Mouse (Mus musculus) T-helper 2 cell (primary cell): ENCODE measurements around the gene Gm45140.

ENCODE experiments used
- in situ Hi-C: fragments of 300-600 bp; cut with MboI, MseI; formaldehyde crosslinking; loops from one replicate; pipeline ENCODE4 v1.15.1; 2025; ENCODE audit warnings: high pct_unique_total_duplicates

The Gm45140 gene

DNA sequence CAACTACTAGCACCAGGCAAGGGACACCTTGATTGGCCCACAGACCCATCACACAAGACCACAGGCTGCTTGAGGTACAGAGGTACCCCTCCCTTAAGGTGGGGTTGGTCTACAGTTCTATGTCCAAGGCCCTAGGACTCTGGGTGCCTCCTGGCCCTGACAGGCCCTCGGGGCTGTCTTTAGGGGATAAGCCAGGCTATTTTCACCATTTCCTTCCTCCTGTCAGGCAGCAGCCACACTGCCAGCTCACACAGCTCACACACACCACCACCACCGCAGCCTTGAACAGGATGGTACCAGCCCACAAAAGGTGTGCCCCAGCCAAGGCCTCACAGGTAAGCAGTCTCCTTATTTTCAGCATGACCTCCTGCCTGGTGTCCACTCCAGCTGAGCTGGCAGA lies 57.8 kb downstream of the Gm45140 start, which contains the start of gene Gp9:
Gene Gp9 (plus strand): TSS at position 231 of the 400 bp plus-strand sequence.
- in situ Hi-C loops: no loop called here

- in situ Hi-C loops: no loop called here
Observed at GRCm38 (mm10) chr6:87776663-87777062, 58.9 kb downstream of the Gm45140 start.

- in situ Hi-C loops: no loop called here
Observed at GRCm38 (mm10) chr6:87775588-87776245, 59.9 kb downstream of the Gm45140 start.

- in situ Hi-C loops: no loop called here
Observed at GRCm38 (mm10) chr6:87774909-87775308, 60.7 kb downstream of the Gm45140 start.

- in situ Hi-C loops: no loop called here
Observed at GRCm38 (mm10) chr6:87774466-87774865, 61.1 kb downstream of the Gm45140 start.

GRCm38 (mm10) chr6:87770626-87771025 lies 65.0 kb downstream of the Gm45140 start:
- in situ Hi-C loops: no loop called here

- in situ Hi-C loops: loop anchor here (5.0 kb wide), 1 partner anchor 43 kb away; no protein-coding TSS in a partner anchor
Observed at GRCm38 (mm10) chr6:87764296-87764695, 71.3 kb downstream of the Gm45140 start.

GRCm38 (mm10) chr6:87763376-87764280 lies 72.0 kb downstream of the Gm45140 start:
- in situ Hi-C loops: loop anchor here (5.0 kb wide), 1 partner anchor 44 kb away; no protein-coding TSS in a partner anchor

DNA sequence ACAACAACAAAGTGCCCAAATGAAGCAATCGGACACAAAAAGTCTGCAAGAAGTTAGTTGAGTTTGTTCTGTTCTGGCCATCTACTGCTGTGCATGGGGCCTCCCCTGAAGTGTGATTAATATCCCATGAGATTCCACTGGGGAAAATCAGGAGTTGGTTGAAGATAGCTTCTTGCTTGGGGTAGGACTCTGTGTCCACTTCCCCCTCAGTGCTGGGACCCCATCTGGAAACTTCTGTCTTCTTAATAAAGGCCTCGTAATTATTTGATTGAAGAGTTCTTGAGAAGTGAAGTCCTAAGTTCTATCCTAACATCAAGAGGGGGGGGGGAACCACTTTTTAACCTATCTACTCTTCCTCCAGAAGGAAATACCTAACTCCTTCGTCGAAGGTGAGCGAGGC lies 73.4 kb downstream of the Gm45140 start:
- in situ Hi-C loops: loop anchor here (5.0 kb wide), 1 partner anchor 45 kb away; no protein-coding TSS in a partner anchor

DNA sequence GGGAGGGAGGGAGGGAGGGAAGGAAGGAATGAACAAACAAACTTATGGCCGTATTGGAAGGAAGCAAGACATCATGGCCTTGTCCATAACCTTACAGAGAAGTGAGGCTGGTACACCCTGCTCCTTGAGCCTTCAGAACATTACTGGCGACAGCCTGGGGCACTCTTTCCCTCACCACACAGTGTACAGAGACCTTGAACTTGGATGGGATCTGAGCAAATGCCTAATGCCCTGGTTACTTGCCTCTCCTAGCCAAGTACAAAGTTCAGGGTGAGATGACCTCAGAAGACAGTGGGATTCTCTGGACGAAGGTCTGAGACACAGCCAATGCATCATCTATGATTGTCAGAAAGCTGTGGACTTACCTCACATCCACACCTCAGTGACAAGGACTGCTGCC lies 75.7 kb downstream of the Gm45140 start:
- in situ Hi-C loops: loop anchor here (5.0 kb wide), 1 partner anchor 47 kb away; no protein-coding TSS in a partner anchor

DNA sequence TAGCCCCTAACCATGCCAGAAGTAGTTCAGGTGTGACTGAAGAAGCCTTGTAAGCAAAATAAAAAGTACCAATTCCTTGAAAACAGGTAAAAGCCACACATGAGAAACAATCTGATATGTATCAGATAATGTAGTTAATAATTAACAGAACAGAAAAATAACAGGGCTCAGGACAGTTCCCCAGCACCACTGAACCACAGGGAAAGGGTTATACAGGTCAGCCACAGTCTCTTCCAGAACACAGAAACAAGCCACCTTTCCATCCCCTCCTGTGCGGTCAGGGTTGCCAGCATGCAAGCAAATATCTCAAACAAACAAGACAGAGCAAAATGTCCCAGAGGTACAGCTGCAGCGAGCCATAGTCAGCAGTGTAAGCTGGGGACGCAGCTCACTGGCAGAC lies 76.2 kb downstream of the Gm45140 start:
- in situ Hi-C loops: no loop called here

DNA sequence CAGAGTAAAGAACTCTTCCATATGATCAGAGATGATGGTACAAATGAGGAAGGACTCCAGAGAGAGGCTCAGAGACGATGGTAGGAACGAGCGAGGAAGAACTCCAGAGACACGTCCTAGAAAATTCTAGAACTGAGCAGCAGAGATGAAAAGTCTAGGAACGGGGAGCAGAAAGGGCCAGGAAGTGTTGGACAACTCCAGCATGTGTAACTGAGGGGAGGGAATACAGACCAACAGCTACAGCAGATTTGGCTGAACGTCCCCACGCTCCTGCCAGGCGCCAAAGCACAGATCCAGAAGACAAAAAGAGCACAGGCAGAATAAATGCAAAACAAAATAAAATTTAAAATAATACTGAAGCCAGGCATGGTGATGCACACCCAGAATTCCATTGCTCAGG lies 78.7 kb downstream of the Gm45140 start:
- in situ Hi-C loops: no loop called here

DNA sequence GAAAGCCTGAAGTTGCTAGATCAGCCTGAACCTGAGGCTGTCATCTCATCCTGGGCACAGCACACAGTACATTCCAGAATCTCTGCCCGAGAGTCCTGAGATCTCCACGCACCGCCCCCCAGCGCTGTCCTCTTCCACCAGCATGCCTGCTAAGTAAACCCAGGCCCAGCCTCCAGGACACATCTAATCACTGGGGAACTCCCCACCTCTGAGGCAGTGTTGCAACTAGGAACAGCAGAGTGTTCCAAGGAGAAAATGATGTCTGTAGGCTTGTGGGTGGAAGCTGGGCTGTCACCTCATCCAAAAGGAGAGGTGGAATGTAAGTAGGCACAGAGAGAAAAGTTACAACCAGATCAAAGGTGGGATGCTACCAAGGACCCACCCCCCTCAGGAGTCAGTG lies 80.4 kb downstream of the Gm45140 start:
- in situ Hi-C loops: no loop called here

DNA sequence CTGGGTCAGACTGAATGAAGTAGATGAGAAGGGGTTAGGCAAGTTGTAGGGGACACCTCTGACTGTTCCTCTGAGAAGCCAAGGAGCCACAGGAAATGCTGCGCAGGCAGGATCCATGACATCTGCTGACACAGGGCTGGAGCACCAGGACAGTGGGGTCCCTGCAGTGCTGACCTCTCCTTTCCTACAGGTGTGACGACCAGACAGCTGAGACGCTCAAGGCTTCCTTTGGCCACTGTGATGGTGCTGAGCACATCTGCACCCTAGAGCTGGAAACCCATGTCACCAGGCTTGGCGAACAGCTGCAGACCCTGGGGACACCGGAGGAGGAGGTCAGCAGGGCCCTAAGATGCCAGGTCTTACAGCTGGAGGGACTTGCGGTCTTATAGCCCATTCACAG lies 84.0 kb downstream of the Gm45140 start:
- in situ Hi-C loops: no loop called here

DNA sequence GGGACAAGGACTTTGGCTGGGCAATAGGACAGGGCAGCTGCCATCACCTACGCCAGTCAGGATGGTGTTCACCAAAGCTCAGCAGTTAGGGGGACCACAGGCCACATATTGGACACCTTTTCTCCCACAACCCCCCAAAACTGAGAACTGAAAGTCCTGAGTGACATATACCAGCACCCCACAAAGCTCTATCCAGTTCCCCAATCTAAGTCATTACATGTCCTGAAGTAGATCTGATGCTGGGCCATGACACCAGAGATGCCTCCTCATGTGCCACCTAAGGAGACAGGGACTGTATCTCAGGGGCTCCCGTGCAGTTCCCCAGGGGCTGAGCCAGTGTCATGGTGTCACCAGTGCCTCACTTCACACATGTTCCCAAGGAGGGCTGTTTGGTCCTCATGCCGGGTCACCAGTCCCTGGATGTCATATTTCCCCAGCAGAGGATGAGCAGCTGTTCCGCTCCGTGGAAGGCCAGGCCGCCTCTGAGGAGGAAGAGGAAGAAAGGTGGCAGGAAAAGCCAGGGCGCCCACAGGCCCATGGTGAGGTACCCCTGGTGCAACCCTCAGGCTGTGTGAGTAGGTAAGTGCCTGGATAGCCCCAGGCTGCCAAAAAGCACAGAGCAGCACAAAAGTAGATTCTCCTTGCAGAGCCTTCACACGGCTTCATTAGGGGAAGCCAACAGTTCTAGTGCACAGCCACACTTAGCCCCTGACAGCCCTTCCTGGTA lies 85.2 kb downstream of the Gm45140 start:
- in situ Hi-C loops: no loop called here

- in situ Hi-C loops: no loop called here
Observed at GRCm38 (mm10) chr6:87748531-87748930, 87.1 kb downstream of the Gm45140 start.

DNA sequence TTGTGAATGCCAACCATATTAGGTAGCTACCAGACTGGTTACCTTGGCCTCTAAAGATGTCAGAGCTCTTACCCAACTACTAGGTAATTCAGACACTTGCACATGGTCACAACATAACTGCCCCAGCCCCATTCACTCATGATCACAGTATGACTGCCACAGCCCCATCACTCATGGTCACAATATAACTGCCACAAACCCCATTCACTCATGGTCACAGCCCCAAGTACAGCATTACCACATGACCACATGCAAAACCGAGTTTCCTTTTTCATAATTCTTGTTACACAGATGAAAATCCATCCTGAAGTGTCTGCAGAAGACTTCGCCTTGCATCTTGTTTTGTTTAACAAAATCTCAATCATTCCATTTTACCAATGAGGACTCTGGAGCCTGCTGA lies 87.5 kb downstream of the Gm45140 start:
- in situ Hi-C loops: no loop called here

DNA sequence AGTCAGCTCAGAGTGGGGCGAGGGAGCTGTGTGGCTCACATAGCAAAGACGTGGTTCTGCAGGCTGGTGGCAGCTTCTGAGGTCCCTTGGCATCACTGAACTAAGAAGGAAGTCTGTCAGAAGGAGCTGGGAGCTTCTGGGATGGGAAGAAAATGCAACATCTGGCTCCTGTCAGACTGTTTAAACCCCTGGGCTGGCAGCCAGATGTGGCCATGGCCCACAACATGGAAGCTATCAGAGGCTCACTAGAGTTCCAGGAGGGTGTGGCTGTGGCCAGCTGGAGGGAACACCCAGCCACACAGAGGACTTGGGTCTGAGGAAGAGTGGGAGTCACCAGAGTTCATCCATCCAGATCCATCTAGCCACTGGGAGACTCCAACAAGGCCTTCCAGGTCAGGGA lies 88.7 kb downstream of the Gm45140 start:
- in situ Hi-C loops: no loop called here

- in situ Hi-C loops: no loop called here
Observed at GRCm38 (mm10) chr6:87746059-87746458, 89.5 kb downstream of the Gm45140 start.

GRCm38 (mm10) chr6:87745301-87745700 lies 90.3 kb downstream of the Gm45140 start:
- in situ Hi-C loops: no loop called here

DNA sequence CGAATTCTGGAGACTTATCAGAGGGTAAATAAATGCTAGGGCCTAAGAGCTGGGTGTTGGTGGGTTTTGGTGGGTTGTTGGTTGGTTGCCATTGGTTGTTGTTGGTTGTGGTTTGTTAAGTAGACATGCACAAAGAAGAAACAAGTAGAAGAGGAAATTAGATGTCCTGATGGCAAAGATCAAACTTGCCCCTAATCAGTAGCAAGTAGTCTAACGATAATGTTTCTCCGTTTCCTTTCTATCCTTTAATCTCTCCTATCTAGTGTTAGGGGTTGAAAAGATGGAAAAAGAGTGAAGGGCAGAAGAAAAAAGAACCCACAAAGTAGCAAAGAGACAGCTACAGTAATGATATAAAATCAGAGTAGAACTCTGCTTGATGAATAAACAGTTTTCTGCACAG lies 91.0 kb downstream of the Gm45140 start:
- in situ Hi-C loops: no loop called here

GRCm38 (mm10) chr6:87743281-87743680 lies 92.3 kb downstream of the Gm45140 start:
- in situ Hi-C loops: no loop called here
